In the genomic region with DNA sequence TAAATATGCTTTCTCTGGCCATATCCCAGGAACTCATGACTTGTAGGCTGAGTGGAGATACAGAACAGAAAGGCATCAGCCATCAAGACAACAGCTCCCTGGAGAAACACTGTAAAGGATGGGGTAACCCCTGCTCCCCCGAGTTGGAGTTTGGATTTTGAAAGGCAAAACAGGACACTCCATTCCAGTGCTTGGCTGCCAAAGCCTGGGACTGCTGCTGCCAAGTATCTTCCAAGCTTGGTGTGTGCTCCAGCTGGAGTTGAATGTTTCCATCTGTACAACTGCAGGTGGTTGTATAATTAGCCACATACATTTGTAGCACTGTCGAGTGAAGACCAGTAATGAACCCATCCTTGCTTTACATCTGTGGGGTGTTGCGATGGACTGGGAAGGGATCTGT, we compare ENCODE assay signal across 11 mouse cellular contexts.
DNase-seq lines count a peak whose midpoint lies in the region; ATAC-seq and TF ChIP-seq lines count a peak whose summit lies in the region.
"Had no signal": no experiment of that assay in that cellular context is flagged by ENCODE, and none has a peak within 500 bp of the region (broad histone marks: within the 10 kb centered on the region; RNA-seq: fewer than 3 reads in every experiment).

No protein-coding gene starts in this region.

- no peaks in the 10 kb centered on the region for H3K9me3 ChIP-seq in hindbrain, postnatal 0 days (ENCODE audit: low read length)
- H3K9me3 ChIP-seq in hindbrain, embryonic 14.5 days (ENCODE audit: control insufficient read depth, low read length), result no peaks in the 10 kb centered on the region
- no peaks in the 10 kb centered on the region for H3K9me3 ChIP-seq in hindbrain, embryonic 11.5 days (ENCODE audit: control insufficient read depth, low read length)
- H3K9me3 ChIP-seq: neural tube, embryonic 13.5 days had no signal

- H3K79me2 ChIP-seq in heart, adult 2 months (replicated peaks; ENCODE audit: control insufficient read depth, insufficient read depth, low read length), result no peaks in the 10 kb centered on the region

- ATAC-seq in hindbrain, postnatal 0 days, result no peak
- no peak for ATAC-seq in hindbrain, embryonic 14.5 days (ENCODE audit: low FRiP score)
- no peak for ATAC-seq in activated CD4-positive, CD25-positive, alpha-beta regulatory T cell, adult 4 months
- no peak for ATAC-seq in hindbrain, embryonic 11.5 days (ENCODE audit: low FRiP score)

- no peak overlapping the region for H3K9ac ChIP-seq in hindbrain, postnatal 0 days (replicated peaks; ENCODE audit: low read length)
- H3K9ac ChIP-seq in hindbrain, embryonic 14.5 days, result no peak overlapping the region
- no peak overlapping the region for H3K9ac ChIP-seq in heart, adult 2 months (ENCODE audit: low read depth, low read length)
- no peak overlapping the region for H3K9ac ChIP-seq in hindbrain, embryonic 11.5 days (ENCODE audit: low read depth, low read length)
- H3K9ac ChIP-seq: neural tube, embryonic 13.5 days had no signal

- no peaks in the 10 kb centered on the region for H3K36me3 ChIP-seq in hindbrain, postnatal 0 days (ENCODE audit: insufficient read depth, low read length)
- no peaks in the 10 kb centered on the region for H3K36me3 ChIP-seq in hindbrain, embryonic 14.5 days (replicated peaks; ENCODE audit: control insufficient read depth, insufficient read depth)
- no peaks in the 10 kb centered on the region for H3K36me3 ChIP-seq in heart, adult 2 months (ENCODE audit: control insufficient read depth, insufficient read depth, low read length)
- no peaks in the 10 kb centered on the region for H3K36me3 ChIP-seq in hindbrain, embryonic 11.5 days (ENCODE audit: control insufficient read depth, insufficient read depth, low read length)
- H3K36me3 ChIP-seq: neural tube, embryonic 13.5 days had no signal

- no peak overlapping the region for H3K4me3 ChIP-seq in hindbrain, postnatal 0 days (ENCODE audit: low read length)
- no peak overlapping the region for H3K4me3 ChIP-seq in hindbrain, embryonic 14.5 days (replicated peaks; ENCODE audit: low read length)
- H3K4me3 ChIP-seq in heart, adult 2 months, result no peak overlapping the region
- H3K4me3 ChIP-seq in hindbrain, embryonic 11.5 days (ENCODE audit: low read depth, low read length), result no peak overlapping the region
- H3K4me3 ChIP-seq: neural tube, embryonic 13.5 days had no signal

- no peak for TF ChIP-seq CTCF in hindbrain, postnatal 0 days (IDR thresholded peaks at IDR 0.05; ENCODE audit: low read depth)
- no peak for TF ChIP-seq CTCF in heart, adult 2 months (IDR thresholded peaks at IDR 0.05)

- no peak for TF ChIP-seq EP300 in heart, adult 2 months (IDR thresholded peaks at IDR 0.05; ENCODE audit: insufficient read depth, low read depth, low read length)

- intact Hi-C loops in heart, adult 2 months (cut with DNase I), result no loop called here

- peak; percentile 64 for DNase-seq in hindbrain, postnatal 0 days (ENCODE audit: low spot score)
- DNase-seq in hindbrain, embryonic 14.5 days (ENCODE audit: low spot score), result no peak
- DNase-seq in cerebellum, adult 18-20 months, result peak; percentile 15 to 23
- peak; percentile 34 to 47 for DNase-seq in heart, adult 2 months
- DNase-seq in left cerebral cortex, adult 11 months (ENCODE audit: low spot score), result peak; percentile 49
- DNase-seq in right cerebral cortex, postnatal 25 days, result peak; percentile 66
- no peak for DNase-seq in hindbrain, embryonic 11.5 days (ENCODE audit: low spot score)

- H3K4me2 ChIP-seq in hindbrain, postnatal 0 days (ENCODE audit: low read depth, low read length), result no peak overlapping the region
- H3K4me2 ChIP-seq in hindbrain, embryonic 14.5 days (replicated peaks), result no peak overlapping the region
- no peak overlapping the region for H3K4me2 ChIP-seq in hindbrain, embryonic 11.5 days (replicated peaks; ENCODE audit: low read depth, low read length)
- H3K4me2 ChIP-seq: neural tube, embryonic 13.5 days had no signal

- TF ChIP-seq POLR2A in heart, adult 2 months (IDR thresholded peaks at IDR 0.05; ENCODE audit: insufficient read depth, low read depth, low read length), result no peak

- no peaks in the 10 kb centered on the region for H3K4me1 ChIP-seq in hindbrain, postnatal 0 days (ENCODE audit: insufficient read depth, low read length)
- H3K4me1 ChIP-seq in hindbrain, embryonic 14.5 days (replicated peaks; ENCODE audit: control insufficient read depth, insufficient read depth, low read length), result no peaks in the 10 kb centered on the region
- H3K4me1 ChIP-seq in heart, adult 2 months (ENCODE audit: control insufficient read depth, insufficient read depth, low read length), result peaks cover 2% of the 10 kb centered on the region
- H3K4me1 ChIP-seq in hindbrain, embryonic 11.5 days (replicated peaks; ENCODE audit: control insufficient read depth, insufficient read depth, low read length), result no peaks in the 10 kb centered on the region
- H3K4me1 ChIP-seq: neural tube, embryonic 13.5 days had no signal

- 53% methylated on average over 3 of the region's 3 CpGs for WGBS in hindbrain, postnatal 0 days
- 75% methylated on average over 3 of the region's 3 CpGs for WGBS in hindbrain, embryonic 14.5 days
- WGBS in heart, adult 2 months, result 39% methylated on average over 3 of the region's 3 CpGs
- WGBS in hindbrain, embryonic 11.5 days, result 80% methylated on average over 3 of the region's 3 CpGs

- H3K27me3 ChIP-seq in hindbrain, postnatal 0 days (ENCODE audit: insufficient read depth, low read length), result no peaks in the 10 kb centered on the region
- no peaks in the 10 kb centered on the region for H3K27me3 ChIP-seq in hindbrain, embryonic 14.5 days (ENCODE audit: control insufficient read depth, insufficient read depth, low read length)
- no peaks in the 10 kb centered on the region for H3K27me3 ChIP-seq in heart, adult 2 months (ENCODE audit: control insufficient read depth, insufficient read depth, low read length)
- H3K27me3 ChIP-seq in hindbrain, embryonic 11.5 days (ENCODE audit: control insufficient read depth, insufficient read depth, low read length), result no peaks in the 10 kb centered on the region
- H3K27me3 ChIP-seq: CH12.LX; neural tube, embryonic 13.5 days had no signal

- no peak overlapping the region for H3K27ac ChIP-seq in hindbrain, postnatal 0 days
- H3K27ac ChIP-seq in hindbrain, embryonic 14.5 days, result no peak overlapping the region
- no peak overlapping the region for H3K27ac ChIP-seq in heart, adult 2 months
- no peak overlapping the region for H3K27ac ChIP-seq in hindbrain, embryonic 11.5 days (ENCODE audit: low read depth, low read length)
- H3K27ac ChIP-seq: kidney, postnatal 0 days; neural tube, embryonic 13.5 days had no signal

Comparison
In these comparisons a context has a peak if more than half of its experiments do, and no peak if none do; other contexts are left out.
1. DNase-seq: peak in hindbrain, postnatal 0 days (single experiment), cerebellum, adult 18-20 months (2 of 2), heart, adult 2 months (2 of 2), left cerebral cortex, adult 11 months (single experiment) and right cerebral cortex, postnatal 25 days (single experiment); none in hindbrain, embryonic 14.5 days (single experiment) and hindbrain, embryonic 11.5 days (single experiment).